Mouse (Mus musculus) neural tube, embryonic 14.5 days (tissue): ENCODE data around the gene Ica1l. TPM values are rescaled to one million over a fixed set of nuclear protein-coding genes. Genes with fewer than 3 reads are reported as not detected.

Source experiments
- ATAC-seq: fragments of 200-750 bp; cut with Nextera tagmentation; 2 replicates; pipeline ENCODE4 v1.8.0; 2017; ENCODE audit warnings: low read depth, mild to moderate bottlenecking, moderate TSS enrichment, moderate library complexity
- H3K27ac ChIP-seq: fragments of 300-500 bp; sonication (generic); 2 replicates; pipeline ENCODE4 v1.5.1; 2014; ENCODE audit warnings: low read depth, mild to moderate bottlenecking, control low read depth, low read length, moderate library complexity, mixed read lengths
- H3K27me3 ChIP-seq: fragments of 300-500 bp; sonication (generic); 2 replicates; pipeline ENCODE4 v1.6.1; 2014; ENCODE audit warnings: low read length; ENCODE audit not compliant: control insufficient read depth, insufficient read depth
- H3K36me3 ChIP-seq: fragments of 300-500 bp; sonication (generic); 2 replicates; pipeline ENCODE4 v1.6.1; 2014; ENCODE audit warnings: low read length, mixed read lengths; ENCODE audit not compliant: control insufficient read depth, insufficient read depth
- H3K4me1 ChIP-seq: fragments of 300-500 bp; sonication (generic); 2 replicates; pipeline ENCODE4 v1.6.1; 2014; ENCODE audit warnings: low read length; ENCODE audit not compliant: control insufficient read depth, insufficient read depth
- H3K4me2 ChIP-seq: fragments of 300-500 bp; sonication (generic); 2 replicates; pipeline ENCODE4 v1.6.1; 2014; ENCODE audit warnings: mild to moderate bottlenecking, low read depth, low read length, control low read depth
- H3K4me3 ChIP-seq: fragments of 300-500 bp; sonication (generic); 2 replicates; pipeline ENCODE4 v1.5.1; 2014; ENCODE audit warnings: low read depth, low read length, control low read depth, mixed read lengths
- H3K9ac ChIP-seq: fragments of 300-500 bp; sonication (generic); replicated peaks from 2 replicates; pipeline ENCODE4 v1.6.1; 2014; ENCODE audit warnings: low read depth, mild to moderate bottlenecking, control low read depth, low read length, mixed read lengths
- H3K9me3 ChIP-seq: fragments of 300-500 bp; sonication (generic); 2 replicates; pipeline ENCODE4 v1.6.1; 2016; ENCODE audit warnings: low read length; ENCODE audit not compliant: control insufficient read depth
- WGBS: fragments of 180-500 bp; shearing (Covaris S2); extraction: QIAGEN DNeasy Blood & Tissue Kit; methylation state at CpG from one replicate; pipeline ENCODE4 v1.1.7; 2014; 5-methylcytosine and 5-hydroxymethylcytosine counted together
- polyA plus RNA-seq: library from polyadenylated mRNA; unstranded; fragments of >200 nt; fragmentation: Nextera tagmentation; extraction: Ambion mirVana; gene quantifications from 2 replicates; pipeline ENCODE4 v1.2.1, GENCODE M21; 2014

Gene Ica1l
- polyA plus RNA-seq, 1 experiment from 2014 or later = 60.2 TPM

DNA sequence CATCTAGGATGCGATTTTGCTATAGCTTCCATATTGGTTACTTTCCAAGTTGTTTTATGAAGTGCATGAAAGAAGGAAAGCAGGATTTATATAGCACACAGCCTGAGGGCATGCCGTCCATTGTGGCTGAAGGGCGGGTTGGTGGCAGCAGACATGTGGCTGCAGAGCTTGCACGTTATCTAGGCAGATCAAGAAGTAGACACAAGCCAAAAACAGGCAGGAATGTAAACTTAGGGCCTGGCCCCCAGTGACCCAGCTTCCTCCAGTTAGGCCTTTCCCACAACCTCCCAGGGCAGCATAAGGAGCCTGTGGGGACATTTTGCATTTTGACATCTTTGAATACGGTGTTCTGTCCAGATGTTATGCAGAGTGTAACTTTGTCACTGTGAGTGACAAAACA is 99.2 kb downstream of the Ica1l start:
- WGBS = 50% methylated on average over 5 of the region's 5 CpGs
- no peaks in the 10 kb centered on the region for H3K4me1 ChIP-seq
- no peaks in the 10 kb centered on the region for H3K27me3 ChIP-seq
- H3K36me3 ChIP-seq = no peaks in the 10 kb centered on the region
- H3K4me3 ChIP-seq = no peak overlapping the region
- H3K9me3 ChIP-seq = no peaks in the 10 kb centered on the region
- no peak for ATAC-seq
- H3K9ac ChIP-seq = no peak overlapping the region
- H3K4me2 ChIP-seq = no peak overlapping the region
- no peak overlapping the region for H3K27ac ChIP-seq

DNA sequence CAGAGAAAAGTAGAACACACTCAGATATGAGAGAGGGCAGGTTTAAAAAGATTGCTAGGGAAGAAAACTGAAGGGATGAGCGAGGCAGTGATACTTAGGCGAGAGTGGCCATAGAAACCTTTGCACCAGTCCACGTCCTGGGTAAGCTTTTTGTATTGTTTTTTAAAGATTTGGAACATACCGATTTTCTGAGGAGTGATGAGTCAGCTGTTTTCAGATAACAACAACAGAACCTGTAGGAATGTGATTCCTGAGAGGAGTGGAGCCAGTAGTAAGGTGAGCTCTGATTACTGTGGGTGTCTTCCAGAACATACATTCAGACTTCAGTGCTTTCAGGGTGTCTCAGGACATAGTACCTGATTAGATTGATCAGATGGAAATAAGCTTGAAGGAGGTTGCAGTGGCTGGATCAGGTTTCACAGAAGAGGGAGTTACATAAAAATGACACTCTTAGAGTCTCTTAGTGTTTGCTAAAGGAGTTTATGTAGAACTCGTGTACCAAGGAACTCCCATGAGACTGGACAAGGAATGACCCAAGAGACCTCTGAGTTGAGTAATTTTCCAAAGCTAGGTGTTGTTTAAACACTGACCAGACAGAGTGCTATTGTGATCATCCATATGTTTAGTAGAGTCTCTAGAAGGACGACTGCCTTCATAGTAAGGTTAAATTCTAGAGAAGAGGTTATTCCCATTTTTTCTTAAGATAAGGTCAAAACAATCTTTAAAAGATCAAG is 100.8 kb downstream of the Ica1l start:
- WGBS = 91% methylated on average over 6 of the region's 6 CpGs

GRCm38 (mm10) chr1:59941063-59941462 is 101.9 kb downstream of the Ica1l start:
- WGBS = 85% methylated on average over 1 of the region's 1 CpGs
- H3K9me3 ChIP-seq = no peaks in the 10 kb centered on the region
- no peak for ATAC-seq

More for the DNA sequence above, 100.8 kb downstream of the Ica1l start:
- Histone ChIP-seq H3K4me1 (no peaks in the 10 kb centered on the region), H3K9ac (no peak overlapping the region), H3K27me3 (no peaks in the 10 kb centered on the region), H3K27ac (no peak overlapping the region), H3K36me3 (no peaks in the 10 kb centered on the region), H3K4me3 (no peak overlapping the region), H3K4me2 (no peak overlapping the region), H3K9me3 (no peaks in the 10 kb centered on the region)
- no peak for ATAC-seq

GRCm38 (mm10) chr1:59932991-59933390 is 110.0 kb downstream of the Ica1l start:
- WGBS = 81% methylated on average over 2 of the region's 2 CpGs
- H3K4me1 ChIP-seq = no peaks in the 10 kb centered on the region
- H3K36me3 ChIP-seq = no peaks in the 10 kb centered on the region
- H3K9me3 ChIP-seq = no peaks in the 10 kb centered on the region
- no peaks in the 10 kb centered on the region for H3K27me3 ChIP-seq
- H3K4me2 ChIP-seq = no peak overlapping the region
- no peak overlapping the region for H3K4me3 ChIP-seq
- ATAC-seq = no peak
- no peak overlapping the region for H3K27ac ChIP-seq
- H3K9ac ChIP-seq = no peak overlapping the region

More at GRCm38 (mm10) chr1:59941063-59941462, 101.9 kb downstream of the Ica1l start:
- Histone ChIP-seq H3K4me3 (no peak overlapping the region), H3K27me3 (no peaks in the 10 kb centered on the region), H3K4me1 (no peaks in the 10 kb centered on the region), H3K9ac (no peak overlapping the region), H3K4me2 (no peak overlapping the region), H3K36me3 (no peaks in the 10 kb centered on the region), H3K27ac (no peak overlapping the region)

Other genes starting within 250 kb of the Ica1l start
- 54.7 and 59.5 TPM in 2 replicates for gene Fam117b, start 130.2 kb downstream of the Ica1l start, polyA plus RNA-seq
- 11.7 and 12.2 TPM in 2 replicates for gene Carf, start 55.1 kb upstream of the Ica1l start, polyA plus RNA-seq
- 46.8 and 47.6 TPM in 2 replicates for gene Wdr12, start 55.5 kb upstream of the Ica1l start, polyA plus RNA-seq
- 13.7 and 15.2 TPM in 2 replicates for gene Nbeal1, start 137.4 kb upstream of the Ica1l start, polyA plus RNA-seq